ENCODE assay signal across 16 mouse cellular contexts in genomic region chr17:86277999-86278526, GRCm38 (mm10).
DNase-seq lines count a peak whose midpoint lies in the region; ATAC-seq lines count a peak whose summit lies in the region.
"Had no signal": no experiment of that assay in that cellular context is flagged by ENCODE, and none has a peak within 500 bp of the region (broad histone marks: within the 10 kb centered on the region; RNA-seq: fewer than 3 reads in every experiment).

No protein-coding gene starts in this region.

- DNase-seq in thymus, postnatal 25 days = peak; percentile 21
- no peak for DNase-seq in thymus, adult 18-20 months
- DNase-seq in lung, postnatal 10 days = peak; percentile 40
- DNase-seq in left cerebral cortex, adult 9 months (ENCODE audit: low spot score in 2 of 2) = no peak
- no peak for DNase-seq in kidney, postnatal 25 days
- DNase-seq in yolk sac, embryonic 10.5 days (ENCODE audit: low spot score) = no peak
- DNase-seq: adrenal gland, postnatal 36 days; cerebellum, adult 11 months; embryo, embryonic 11 days; heart, postnatal 4 days; layer of hippocampus, adult 9-11 months; right cerebral cortex, adult 18-20 months had no signal

- no peak for ATAC-seq in embryonic facial prominence, embryonic 15.5 days (ENCODE audit: insufficient number of reproducible peaks, low FRiP score, low TSS enrichment, low read depth)
- ATAC-seq: midbrain, embryonic 16.5 days had no signal

- no peaks in the 10 kb centered on the region for H3K36me3 ChIP-seq in embryonic facial prominence, embryonic 15.5 days
- H3K36me3 ChIP-seq: heart, embryonic 10.5 days; neural tube, embryonic 15.5 days had no signal

- peak overlapping the region; percentile 87 for H3K27ac ChIP-seq in embryonic facial prominence, embryonic 15.5 days (replicated peaks)
- H3K27ac ChIP-seq: heart, embryonic 10.5 days; neural tube, embryonic 15.5 days had no signal

- H3K4me3 ChIP-seq in embryonic facial prominence, embryonic 15.5 days (replicated peaks) = no peak overlapping the region
- H3K4me3 ChIP-seq: heart, embryonic 10.5 days; neural tube, embryonic 15.5 days had no signal

- no peaks in the 10 kb centered on the region for H3K9me3 ChIP-seq in embryonic facial prominence, embryonic 15.5 days (replicated peaks)
- H3K9me3 ChIP-seq: heart, embryonic 10.5 days; neural tube, embryonic 15.5 days had no signal

- no peak overlapping the region for H3K9ac ChIP-seq in embryonic facial prominence, embryonic 15.5 days
- H3K9ac ChIP-seq: neural tube, embryonic 15.5 days had no signal

- H3K27me3 ChIP-seq in embryonic facial prominence, embryonic 15.5 days = no peaks in the 10 kb centered on the region
- H3K27me3 ChIP-seq: neural tube, embryonic 15.5 days had no signal

- no peak overlapping the region for H3K4me2 ChIP-seq in embryonic facial prominence, embryonic 15.5 days (replicated peaks)
- H3K4me2 ChIP-seq: neural tube, embryonic 15.5 days had no signal

- peaks cover 52% of the 10 kb centered on the region for H3K4me1 ChIP-seq in embryonic facial prominence, embryonic 15.5 days

- 71% methylated on average over 5 of the region's 5 CpGs for WGBS in embryonic facial prominence, embryonic 15.5 days

Comparison
In these comparisons a context has a peak if more than half of its experiments do, and no peak if none do; other contexts are left out.
1. DNase-seq: peak in thymus, postnatal 25 days (single experiment) and lung, postnatal 10 days (single experiment); none in thymus, adult 18-20 months (0 of 2), left cerebral cortex, adult 9 months (0 of 2), kidney, postnatal 25 days (0 of 2) and yolk sac, embryonic 10.5 days (single experiment).